Mouse (Mus musculus): ENCODE data around the gene Pclaf. TPM values are rescaled to one million over a fixed set of nuclear protein-coding genes. Genes with fewer than 3 reads are reported as not detected.

The Pclaf gene
- 207 and 211 TPM in 2 replicates for polyA plus RNA-seq (2015; fragmentation: Nextera tagmentation; extraction: Ambion mirVana)

DNA sequence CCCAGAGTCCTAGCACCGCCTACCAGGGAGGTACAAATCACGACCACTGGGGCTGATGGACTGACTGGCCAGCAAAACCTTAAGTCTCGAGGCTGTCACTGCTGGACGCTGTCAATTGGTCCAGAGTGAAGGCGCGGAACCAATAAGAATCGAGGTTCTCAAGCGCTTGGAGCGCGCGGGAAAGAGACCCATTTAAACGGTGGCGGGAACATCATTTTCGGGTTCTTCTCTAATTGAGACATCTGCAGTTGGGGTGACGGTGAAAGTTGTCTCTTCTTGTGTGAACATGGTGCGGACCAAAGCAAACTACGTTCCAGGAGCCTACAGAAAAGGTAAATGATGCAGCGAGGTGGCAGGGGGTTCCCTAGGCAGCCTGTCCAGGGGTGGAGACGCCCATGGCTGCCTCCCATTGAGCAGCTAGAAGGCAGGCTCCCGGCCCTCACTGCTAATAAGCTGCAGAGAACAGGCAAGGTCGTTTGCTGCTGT is at the start of gene Pclaf:
TSS of gene Pclaf (plus strand) at position 95 of the 486 bp plus-strand sequence.
- Histone ChIP-seq H3K27ac (peak within 1 kb of the TSS; percentile 58; the same call in 1 of the 2 replicates), H3K4me1 (peaks cover 23% of the 10 kb centered on the region), H3K9me3 (no peaks in the 10 kb centered on the region), H3K4me2 (replicated peaks) (peak within 1 kb of the TSS; percentile 94), H3K9ac (peak within 1 kb of the TSS; percentile 80), H3K36me3 (peaks cover 24% of the 10 kb centered on the region), H3K27me3 (no peaks in the 10 kb centered on the region), H3K4me3 (peak within 1 kb of the TSS; percentile 66)
- WGBS = under 1% methylated on average over 21 of the region's 21 CpGs
- peak; percentile 97 for ATAC-seq (ENCODE audit: low FRiP score, low read depth)

DNA sequence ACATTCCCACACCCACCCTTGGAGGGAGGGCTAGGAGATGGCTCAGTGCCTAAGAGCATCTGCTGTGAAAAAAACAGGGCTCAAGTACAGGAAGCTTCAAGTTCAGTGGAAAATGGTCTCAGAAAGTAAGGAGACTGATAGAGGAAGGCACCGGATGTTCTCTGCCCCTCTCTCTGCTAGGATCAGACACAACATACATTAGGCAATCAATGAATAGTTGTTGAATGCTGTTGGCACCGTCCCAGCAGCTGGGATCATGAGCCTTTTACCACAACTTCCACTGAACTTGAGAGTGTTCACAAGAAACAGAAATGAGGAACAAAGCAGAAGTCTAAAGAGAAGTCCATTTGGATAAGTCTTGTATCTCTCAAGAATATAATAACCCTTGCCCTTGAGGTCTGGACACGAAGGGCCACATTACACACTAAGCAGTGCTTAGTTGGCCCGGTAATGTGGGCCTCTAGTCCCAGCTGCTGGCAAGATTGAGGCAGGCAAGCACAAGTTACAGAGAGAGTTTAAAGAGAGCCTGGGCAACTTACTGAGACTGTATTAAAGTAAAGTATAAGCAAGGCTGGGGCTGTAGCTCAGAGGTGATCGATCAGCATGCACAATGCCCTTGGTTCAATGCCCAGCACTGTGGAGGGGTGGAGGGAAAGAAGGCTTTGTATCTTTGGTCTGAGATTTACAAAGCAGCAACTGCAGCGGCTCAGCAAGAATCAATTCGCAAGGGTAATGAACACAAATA is 45.4 kb upstream of the Pclaf start:
- peaks cover 28% of the 10 kb centered on the region for H3K36me3 ChIP-seq
- WGBS = 83% methylated on average over 7 of the region's 7 CpGs
- ATAC-seq (ENCODE audit: low FRiP score, low read depth) = no peak
- H3K9me3 ChIP-seq = no peaks in the 10 kb centered on the region
- no peak overlapping the region for H3K27ac ChIP-seq
- no peaks in the 10 kb centered on the region for H3K27me3 ChIP-seq
- H3K9ac ChIP-seq = no peak overlapping the region
- peaks cover 8% of the 10 kb centered on the region for H3K4me1 ChIP-seq
- H3K4me2 ChIP-seq (replicated peaks) = no peak overlapping the region
- no peak overlapping the region for H3K4me3 ChIP-seq

DNA sequence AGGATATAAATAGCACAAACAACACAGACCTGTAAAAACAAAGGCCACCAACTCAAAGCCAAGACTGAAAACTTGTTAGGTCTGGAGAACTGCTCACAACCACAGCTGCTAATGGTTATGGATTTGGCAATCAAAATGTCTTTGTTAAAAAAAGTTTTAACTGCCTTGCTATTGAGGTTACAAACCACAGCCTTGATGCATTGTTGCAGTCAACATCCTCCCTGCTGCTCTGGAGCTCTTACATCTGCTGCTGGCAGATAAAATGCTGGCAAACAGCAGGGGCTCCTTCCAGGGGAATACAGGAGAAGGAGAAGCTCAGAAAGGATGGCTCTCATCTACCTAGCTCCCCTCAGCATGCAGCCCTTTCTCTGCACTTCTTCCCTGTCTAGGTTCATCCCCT is 41.9 kb upstream of the Pclaf start:
- H3K27ac ChIP-seq = peak overlapping the region; percentile 23; the same call in 1 of the 2 replicates
- H3K4me2 ChIP-seq (replicated peaks) = no peak overlapping the region
- H3K4me1 ChIP-seq = peaks cover 8% of the 10 kb centered on the region
- no peaks in the 10 kb centered on the region for H3K9me3 ChIP-seq
- no peak overlapping the region for H3K4me3 ChIP-seq
- no peak for ATAC-seq (ENCODE audit: low FRiP score, low read depth)
- H3K36me3 ChIP-seq = peaks cover 32% of the 10 kb centered on the region
- no peaks in the 10 kb centered on the region for H3K27me3 ChIP-seq
- H3K9ac ChIP-seq = no peak overlapping the region

DNA sequence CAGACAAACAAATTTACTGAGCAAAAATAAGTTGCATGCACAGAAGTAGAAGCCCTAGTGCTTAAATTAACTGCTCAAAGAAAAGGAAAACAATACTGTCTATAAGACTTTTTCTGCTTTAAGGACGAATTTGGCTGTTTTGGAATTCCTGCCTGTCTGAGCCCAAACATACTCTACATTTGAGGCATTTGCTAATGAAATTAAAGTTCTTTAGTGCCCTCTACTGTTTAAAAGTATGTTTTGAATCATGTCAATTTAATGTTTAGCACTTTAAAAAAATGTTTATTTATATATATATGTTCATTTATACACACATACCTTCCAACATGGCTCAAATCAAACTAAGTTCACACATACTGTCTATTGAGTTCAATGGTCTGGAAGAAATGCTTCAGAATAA is 39.8 kb upstream of the Pclaf start:
- no peak for ATAC-seq (ENCODE audit: low FRiP score, low read depth)
- Histone ChIP-seq H3K27me3 (no peaks in the 10 kb centered on the region), H3K9me3 (no peaks in the 10 kb centered on the region), H3K4me2 (replicated peaks) (no peak overlapping the region), H3K36me3 (peaks cover 34% of the 10 kb centered on the region), H3K4me3 (no peak overlapping the region), H3K4me1 (peaks cover 8% of the 10 kb centered on the region), H3K27ac (no peak overlapping the region), H3K9ac (no peak overlapping the region)
- WGBS = 18% methylated on average over 1 of the region's 1 CpGs

DNA sequence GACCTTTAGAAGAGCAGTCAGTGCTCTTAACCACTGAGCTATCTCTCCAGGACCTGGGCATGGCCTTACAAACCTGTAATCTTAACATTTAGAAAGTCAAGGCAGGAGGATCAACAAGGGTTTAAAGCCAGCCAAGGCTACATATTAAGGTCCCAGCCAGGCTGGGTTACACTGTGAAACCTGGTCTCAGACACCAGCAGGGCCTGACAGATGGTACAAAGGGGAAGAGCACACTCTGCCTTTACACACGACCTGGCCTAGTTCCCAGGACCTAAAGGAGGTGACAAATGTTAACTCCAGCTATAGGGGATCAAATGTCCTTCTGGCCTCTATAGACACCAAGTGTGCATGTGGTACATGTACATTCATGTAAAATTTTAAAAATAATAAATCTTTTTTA is 30.4 kb upstream of the Pclaf start:
- ATAC-seq (ENCODE audit: low FRiP score, low read depth) = no peak
- no peak overlapping the region for H3K9ac ChIP-seq
- no peaks in the 10 kb centered on the region for H3K4me1 ChIP-seq
- no peak overlapping the region for H3K27ac ChIP-seq
- H3K36me3 ChIP-seq = peaks cover 69% of the 10 kb centered on the region
- no peaks in the 10 kb centered on the region for H3K9me3 ChIP-seq
- H3K4me2 ChIP-seq (replicated peaks) = no peak overlapping the region
- no peaks in the 10 kb centered on the region for H3K27me3 ChIP-seq
- H3K4me3 ChIP-seq = no peak overlapping the region
- 52% methylated on average over 1 of the region's 1 CpGs for WGBS

DNA sequence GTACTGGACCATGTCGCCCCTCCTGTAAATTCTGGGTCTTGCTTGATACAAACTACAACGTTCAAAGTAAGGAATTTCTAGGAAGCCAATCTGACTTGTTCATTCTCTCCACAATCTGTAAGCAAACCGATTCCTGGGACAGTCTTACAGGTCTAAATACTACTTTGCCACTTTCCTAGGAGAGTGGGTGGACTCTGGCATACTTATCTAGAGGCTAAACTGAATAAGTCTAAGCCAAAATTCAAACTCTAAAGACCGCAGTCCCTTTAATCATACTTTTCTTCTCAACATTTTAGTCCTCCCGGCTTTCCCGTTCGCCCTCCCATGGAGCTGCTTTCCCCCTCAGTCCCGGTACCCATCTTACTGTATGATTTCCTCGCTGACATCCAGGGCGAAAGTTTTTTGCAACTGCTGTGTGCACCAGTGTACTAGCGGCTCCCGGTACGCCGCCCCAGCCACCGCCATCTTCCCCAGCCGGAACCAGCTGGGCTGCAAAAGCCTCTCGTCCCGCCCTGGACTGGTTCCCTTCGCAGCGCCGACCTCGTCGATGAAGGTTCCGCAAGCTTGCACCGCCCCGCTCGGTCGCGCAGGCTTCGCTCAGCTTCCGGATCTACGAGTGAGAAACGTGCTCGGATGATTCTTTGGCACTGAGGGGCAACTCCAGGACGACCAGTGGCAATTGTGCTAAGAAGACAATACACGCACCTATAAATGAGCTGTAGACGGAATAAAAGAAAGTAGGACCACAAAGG is 5.3 kb upstream of the Pclaf start:
- Histone ChIP-seq H3K27me3 (no peaks in the 10 kb centered on the region), H3K9ac (peak overlapping the region; percentile 75)

DNA sequence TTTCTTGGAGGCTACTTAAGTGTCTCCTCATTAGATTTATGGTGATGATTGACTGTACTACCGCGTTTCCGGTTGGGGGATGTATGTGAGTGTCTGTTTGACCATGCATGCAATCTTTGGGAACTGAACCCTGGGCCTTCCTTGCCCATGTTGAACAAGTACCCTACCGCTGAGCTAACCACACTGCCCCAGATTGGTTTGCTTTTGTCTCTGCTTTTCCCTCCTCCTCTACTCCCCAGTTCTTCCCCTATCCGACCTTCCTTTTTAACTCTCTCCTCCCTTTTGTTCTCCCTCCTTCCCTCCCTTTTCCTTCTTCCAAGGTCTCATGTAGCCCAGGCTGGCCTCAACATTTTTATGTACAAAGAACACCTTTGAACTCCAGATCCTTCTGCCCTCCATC is 1.1 kb downstream of the Pclaf start:
- Histone ChIP-seq H3K4me1 (peaks cover 23% of the 10 kb centered on the region), H3K4me2 (replicated peaks) (peak overlapping the region; percentile 94), H3K36me3 (peaks cover 31% of the 10 kb centered on the region), H3K4me3 (peak overlapping the region; percentile 66), H3K9ac (peak overlapping the region; percentile 80), H3K27me3 (no peaks in the 10 kb centered on the region), H3K27ac (no peak overlapping the region), H3K9me3 (no peaks in the 10 kb centered on the region)
- no peak for ATAC-seq (ENCODE audit: low FRiP score, low read depth)
- 0% methylated on average over 5 of the region's 5 CpGs for WGBS

More for the DNA sequence above, 5.3 kb upstream of the Pclaf start:
- Histone ChIP-seq H3K4me1 (peaks cover 7% of the 10 kb centered on the region), H3K27ac (peak overlapping the region; percentile 75), H3K4me2 (replicated peaks) (peak overlapping the region; percentile 70), H3K4me3 (peak overlapping the region; percentile 72), H3K36me3 (peaks cover 6% of the 10 kb centered on the region), H3K9me3 (no peaks in the 10 kb centered on the region)
- under 1% methylated on average over 37 of the region's 37 CpGs for whole genome bisulfite sequencing
- peak; percentile 97 for ATAC-seq (ENCODE audit: low FRiP score, low read depth)

DNA sequence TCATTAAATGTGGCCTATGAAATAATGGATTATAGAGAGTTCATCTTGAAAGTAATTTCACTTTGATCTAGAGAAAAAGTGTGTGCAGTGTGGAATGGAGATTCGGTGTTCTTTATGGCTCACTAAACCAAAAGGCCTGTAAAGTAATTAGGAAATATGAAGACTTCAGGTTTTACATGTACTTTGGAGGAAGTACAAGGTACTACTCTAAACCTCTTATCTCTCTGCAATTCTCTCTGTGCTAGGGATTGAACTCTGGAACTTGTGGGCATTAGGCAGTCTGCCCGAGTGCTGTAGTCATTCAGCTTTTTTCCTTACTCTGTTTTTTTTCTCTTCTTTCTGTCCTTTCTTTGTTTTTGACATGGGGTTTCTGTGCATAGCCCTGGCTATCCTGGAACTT is 6.9 kb downstream of the Pclaf start:
- peaks cover 65% of the 10 kb centered on the region for H3K36me3 ChIP-seq
- no peak overlapping the region for H3K9ac ChIP-seq
- H3K27me3 ChIP-seq = no peaks in the 10 kb centered on the region
- H3K4me1 ChIP-seq = peaks cover 6% of the 10 kb centered on the region
- no peak overlapping the region for H3K4me3 ChIP-seq
- no peak overlapping the region for H3K27ac ChIP-seq
- H3K4me2 ChIP-seq (replicated peaks) = no peak overlapping the region
- 91% methylated on average over 2 of the region's 2 CpGs for WGBS
- no peak for ATAC-seq (ENCODE audit: low FRiP score, low read depth)
- no peaks in the 10 kb centered on the region for H3K9me3 ChIP-seq

DNA sequence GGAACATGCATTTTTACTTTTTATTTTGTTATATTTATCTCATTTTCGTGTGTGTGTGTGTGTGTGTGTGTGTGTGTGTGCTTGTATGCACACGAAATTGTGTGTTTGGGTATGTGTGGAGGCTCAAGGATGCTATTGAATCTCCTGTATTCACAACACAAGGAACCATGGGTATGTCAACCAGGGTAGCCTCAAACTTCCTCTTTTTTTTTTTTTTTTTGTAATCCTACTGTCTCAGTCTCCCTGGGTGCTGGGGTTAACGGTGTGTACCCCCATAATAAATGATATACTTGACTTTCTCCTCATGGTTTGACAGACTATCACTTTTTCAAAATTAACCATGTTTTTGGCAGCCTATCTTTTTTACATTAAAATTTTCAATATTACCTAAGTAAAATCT is 12.8 kb downstream of the Pclaf start:
- no peak overlapping the region for H3K9ac ChIP-seq
- WGBS = 90% methylated on average over 3 of the region's 3 CpGs
- H3K36me3 ChIP-seq = peaks cover 43% of the 10 kb centered on the region
- no peaks in the 10 kb centered on the region for H3K9me3 ChIP-seq
- no peak overlapping the region for H3K27ac ChIP-seq
- no peak overlapping the region for H3K4me2 ChIP-seq (replicated peaks)
- no peaks in the 10 kb centered on the region for H3K27me3 ChIP-seq
- no peak for ATAC-seq (ENCODE audit: low FRiP score, low read depth)
- H3K4me3 ChIP-seq = no peak overlapping the region
- H3K4me1 ChIP-seq = peaks cover 5% of the 10 kb centered on the region

DNA sequence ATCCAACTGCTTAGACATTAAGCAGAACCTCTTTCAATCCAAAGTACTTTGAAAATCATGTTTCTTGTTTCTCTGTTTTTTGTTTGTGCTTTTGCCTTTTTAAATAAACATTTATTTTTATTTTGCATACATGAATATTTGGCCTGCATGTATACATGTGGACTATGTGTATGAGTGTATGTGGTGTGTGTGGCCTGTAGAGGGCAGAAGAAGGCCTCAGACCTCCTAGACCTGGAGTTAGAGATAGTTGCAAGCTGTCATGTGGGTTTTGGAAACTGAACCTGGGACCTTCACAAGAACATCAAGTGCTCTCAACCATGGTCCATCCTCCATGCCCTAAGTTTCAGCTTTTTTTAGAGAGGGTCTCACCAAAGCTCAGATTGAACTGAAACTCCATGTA is 13.4 kb downstream of the Pclaf start:
- Histone ChIP-seq H3K4me3 (no peak overlapping the region), H3K9me3 (no peaks in the 10 kb centered on the region), H3K4me1 (peaks cover 7% of the 10 kb centered on the region), H3K36me3 (peaks cover 41% of the 10 kb centered on the region), H3K4me2 (replicated peaks) (no peak overlapping the region), H3K27me3 (no peaks in the 10 kb centered on the region), H3K27ac (no peak overlapping the region), H3K9ac (no peak overlapping the region)
- ATAC-seq (ENCODE audit: low FRiP score, low read depth) = no peak

DNA sequence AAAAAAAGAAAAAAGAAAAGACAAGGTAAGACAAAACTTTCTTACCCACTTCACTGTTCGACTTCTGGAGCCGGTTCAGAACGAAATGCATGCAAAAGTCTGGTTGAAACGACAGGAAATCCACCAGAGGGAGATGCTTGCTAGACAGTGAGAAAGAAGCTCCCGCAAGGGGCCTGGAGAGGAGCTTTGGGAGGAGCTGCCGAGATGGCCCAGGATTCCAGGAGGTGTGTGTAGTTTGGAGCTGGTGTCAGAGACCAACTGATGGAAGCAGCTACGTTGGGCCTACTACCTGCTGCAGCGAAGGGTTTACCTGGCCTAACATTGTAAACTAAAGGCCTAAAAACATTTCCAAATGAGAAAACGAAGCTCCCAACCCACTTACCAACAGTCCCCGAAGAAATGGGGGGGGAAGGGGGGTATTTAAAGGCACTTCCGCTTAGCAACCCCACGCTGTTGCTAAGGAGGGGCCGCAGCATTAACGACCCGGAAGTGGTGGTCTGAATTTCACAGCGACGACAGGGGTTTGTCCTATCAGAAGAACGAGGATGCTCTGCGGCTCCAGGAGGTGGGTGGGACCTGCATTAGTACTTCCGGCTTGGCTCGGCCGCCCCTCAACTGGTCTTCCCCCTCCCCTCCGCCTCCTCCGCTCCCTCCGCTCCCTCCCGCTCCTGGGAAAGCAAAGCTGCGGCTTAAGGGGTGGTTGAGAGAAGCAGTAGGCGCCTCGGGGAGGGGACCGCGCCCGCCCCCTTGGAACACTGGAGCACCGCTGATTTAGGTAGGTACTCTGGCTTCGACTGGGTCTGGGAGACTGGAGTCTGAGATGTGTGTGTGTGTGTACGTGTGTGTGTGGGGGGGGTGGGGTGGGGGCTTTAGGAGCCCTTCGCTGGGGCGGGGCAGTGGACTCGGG is 18.6 kb downstream of the Pclaf start, which contains the start of the genes Trip4 and Csnk1g1:
TSS of gene Trip4 (minus strand) at position 401 of the 907 bp plus-strand sequence.
TSS of gene Csnk1g1 (plus strand) at position 531 of the 907 bp plus-strand sequence.
- peak within 1 kb of the TSS; percentile 80 for H3K4me3 ChIP-seq
- under 1% methylated on average over 32 of the region's 38 CpGs for WGBS
- H3K27ac ChIP-seq = peak within 1 kb of the TSS; percentile 93
- no peaks in the 10 kb centered on the region for H3K27me3 ChIP-seq
- peak within 1 kb of the TSS; percentile 85 for H3K4me2 ChIP-seq (replicated peaks)
- peaks cover 14% of the 10 kb centered on the region for H3K36me3 ChIP-seq
- peaks cover 15% of the 10 kb centered on the region for H3K4me1 ChIP-seq
- ATAC-seq (ENCODE audit: low FRiP score, low read depth) = peak; percentile 99
- H3K9me3 ChIP-seq = no peaks in the 10 kb centered on the region
- peak within 1 kb of the TSS; percentile 79 for H3K9ac ChIP-seq

All from limb, embryonic 13.5 days (tissue).